ENCODE assay signal across 8 mouse cellular contexts in the genomic region with DNA sequence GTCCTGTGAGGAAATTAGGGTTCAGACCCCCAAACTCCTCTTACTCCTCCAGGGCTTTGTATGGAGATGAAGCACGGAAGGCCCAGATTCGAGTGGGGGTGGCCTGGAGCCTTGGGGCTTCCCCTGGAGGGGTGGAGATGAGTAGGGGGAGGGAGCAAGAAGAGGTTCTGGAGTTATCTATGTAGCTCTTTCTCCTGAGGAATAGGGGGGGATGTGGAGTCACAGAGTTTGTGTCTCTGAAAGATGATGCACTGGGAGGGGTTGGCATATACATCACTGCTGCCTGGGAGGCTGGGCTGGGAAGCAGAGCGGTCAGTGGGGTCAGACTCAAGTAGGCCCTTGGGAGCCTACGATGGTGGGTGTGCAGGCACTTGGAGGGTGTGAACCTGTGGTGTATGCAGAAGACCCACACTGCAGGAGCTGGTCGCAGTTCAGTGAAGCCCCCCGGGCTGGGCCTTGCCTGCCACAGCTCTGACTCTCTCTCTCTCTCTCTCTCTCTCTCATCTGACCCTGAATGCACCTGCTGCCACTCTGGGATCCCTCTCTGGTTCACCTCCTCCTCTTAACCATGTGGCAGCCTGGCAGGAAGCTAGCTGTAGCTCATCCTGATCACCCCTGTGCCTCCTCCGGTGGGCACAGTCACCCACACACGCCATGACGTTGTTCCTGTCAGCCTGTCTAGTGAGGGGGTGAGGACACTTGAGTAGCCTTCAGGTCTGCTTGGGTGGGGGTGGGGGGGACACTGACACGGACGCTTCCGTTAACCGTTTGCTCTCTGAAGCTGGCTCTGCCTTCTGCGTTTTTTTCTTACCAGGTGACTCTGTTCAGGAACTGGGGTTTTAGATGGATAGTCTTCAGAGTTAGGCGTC. TPM values are rescaled to one million over a fixed set of nuclear protein-coding genes. Genes with fewer than 3 reads are reported as not detected.
DNase-seq lines count a peak whose midpoint lies in the region; ATAC-seq lines count a peak whose summit lies in the region.

No protein-coding gene starts in this region.

- H3K9ac ChIP-seq in kidney, embryonic 15.5 days, result peak overlapping the region; percentile 75
- peak overlapping the region; percentile 67; the same call in 1 of the 2 replicates for H3K9ac ChIP-seq in midbrain, embryonic 16.5 days (ENCODE audit: low read depth, low read length)

- WGBS in kidney, embryonic 15.5 days, result 23% methylated on average over 15 of the region's 15 CpGs
- WGBS in midbrain, embryonic 16.5 days, result 53% methylated on average over 15 of the region's 15 CpGs

- H3K4me2 ChIP-seq in kidney, embryonic 15.5 days, result peak overlapping the region; percentile 86
- H3K4me2 ChIP-seq in midbrain, embryonic 16.5 days (ENCODE audit: low read length), result no peak overlapping the region

- no peak for ATAC-seq in kidney, embryonic 15.5 days (replicated peaks; ENCODE audit: low FRiP score)
- ATAC-seq in midbrain, embryonic 16.5 days, result no peak

- peaks cover 93% of the 10 kb centered on the region for H3K4me1 ChIP-seq in kidney, embryonic 15.5 days
- H3K4me1 ChIP-seq in midbrain, embryonic 16.5 days (ENCODE audit: control insufficient read depth, insufficient read depth, low read length), result peaks cover 51% of the 10 kb centered on the region

- DNase-seq in adrenal gland, postnatal 14 days, result peak; percentile 22
- DNase-seq in adrenal gland, adult 2 months, result no peak
- DNase-seq in spleen, postnatal 36 days (ENCODE audit: low spot score in 2 of 2), result peak; percentile 69 to 72
- DNase-seq in spleen, postnatal 14 days (ENCODE audit: low spot score in 2 of 2), result no peak
- DNase-seq in left cerebral cortex, adult 9 months (ENCODE audit: low spot score in 2 of 2), result no peak
- DNase-seq in gastrocnemius, postnatal 10 days, result no peak

- peak overlapping the region; percentile 75 for H3K4me3 ChIP-seq in kidney, embryonic 15.5 days (replicated peaks)
- no peak overlapping the region for H3K4me3 ChIP-seq in midbrain, embryonic 16.5 days (ENCODE audit: low read depth, low read length)

- H3K9me3 ChIP-seq in kidney, embryonic 15.5 days (replicated peaks), result no peaks in the 10 kb centered on the region
- no peaks in the 10 kb centered on the region for H3K9me3 ChIP-seq in midbrain, embryonic 16.5 days (replicated peaks; ENCODE audit: control insufficient read depth, low read length, poor library complexity, severe bottlenecking)

- H3K27ac ChIP-seq in kidney, embryonic 15.5 days, result peak overlapping the region; percentile 98
- no peak overlapping the region for H3K27ac ChIP-seq in midbrain, embryonic 16.5 days (ENCODE audit: low read length)

- no peaks in the 10 kb centered on the region for H3K36me3 ChIP-seq in kidney, embryonic 15.5 days
- no peaks in the 10 kb centered on the region for H3K36me3 ChIP-seq in midbrain, embryonic 16.5 days (ENCODE audit: control insufficient read depth, insufficient read depth, low read length)

- no peaks in the 10 kb centered on the region for H3K27me3 ChIP-seq in kidney, embryonic 15.5 days
- peaks cover 13% of the 10 kb centered on the region for H3K27me3 ChIP-seq in midbrain, embryonic 16.5 days (ENCODE audit: control insufficient read depth, insufficient read depth, low read depth, low read length)

RNA-seq across cellular contexts. Expression of a gene that starts 11.7 kb away (rescaled TPM):
- 24.5 and 29.3 TPM in 2 replicates for total RNA-seq in adrenal gland, postnatal 14 days (2021)
- 10 to 100 TPM; 17.0 to 30.8 TPM for total RNA-seq in adrenal gland, adult 2 months (2021)
- polyA plus RNA-seq in adrenal gland, adult 2 months (2012; rRNA removed), result 43.7 and 44.9 TPM in 2 replicates
- polyA plus RNA-seq in kidney, embryonic 15.5 days (2015; fragmentation: Nextera tagmentation; extraction: Ambion mirVana), result 29.3 and 32.1 TPM in 2 replicates
- 9.5 and 9.6 TPM in 2 replicates for polyA plus RNA-seq in midbrain, embryonic 16.5 days (2015; fragmentation: Nextera tagmentation; extraction: Ambion mirVana)
- 10 to 100 TPM; 22.6 to 31.5 TPM for total RNA-seq in gastrocnemius, postnatal 10 days (2021)

RNA-seq across cellular contexts. Expression of a gene that starts 31.7 kb away (rescaled TPM):
- total RNA-seq in adrenal gland, postnatal 14 days (2021), result 3.5 and 5.8 TPM in 2 replicates
- total RNA-seq in adrenal gland, adult 2 months (2021), result under 1 TPM; 0.48 to 0.86 TPM
- polyA plus RNA-seq in adrenal gland, adult 2 months (2012; rRNA removed), result 0.07 and 0.08 TPM in 2 replicates
- 36.3 and 39.1 TPM in 2 replicates for polyA plus RNA-seq in kidney, embryonic 15.5 days (2015; fragmentation: Nextera tagmentation; extraction: Ambion mirVana)
- polyA plus RNA-seq in midbrain, embryonic 16.5 days (2015; fragmentation: Nextera tagmentation; extraction: Ambion mirVana), result 2.4 TPM in 2 replicates
- total RNA-seq in gastrocnemius, postnatal 10 days (2021), result 1 to 10 TPM; 2.3 to 3.5 TPM

RNA-seq across cellular contexts. Expression of a gene that starts 43.5 kb away (rescaled TPM):
- total RNA-seq in adrenal gland, postnatal 14 days (2021), result not detected in 2 replicates
- not detected for total RNA-seq in adrenal gland, adult 2 months (2021)
- polyA plus RNA-seq in adrenal gland, adult 2 months (2012; rRNA removed), result 1.1 and 1.2 TPM in 2 replicates
- polyA plus RNA-seq in kidney, embryonic 15.5 days (2015; fragmentation: Nextera tagmentation; extraction: Ambion mirVana), result 0.48 and 0.51 TPM in 2 replicates
- 1.0 and 1.9 TPM in 2 replicates for polyA plus RNA-seq in midbrain, embryonic 16.5 days (2015; fragmentation: Nextera tagmentation; extraction: Ambion mirVana)
- not detected for total RNA-seq in gastrocnemius, postnatal 10 days (2021)

Comparison
In these comparisons a context has a peak if more than half of its experiments do, and no peak if none do; other contexts are left out.
1. DNase-seq: peak in adrenal gland, postnatal 14 days (single experiment) and spleen, postnatal 36 days (2 of 2); none in adrenal gland, adult 2 months (single experiment), spleen, postnatal 14 days (0 of 2), left cerebral cortex, adult 9 months (0 of 2) and gastrocnemius, postnatal 10 days (single experiment).